Mouse (Mus musculus) stomach, postnatal 0 days (tissue): ENCODE measurements around the gene Mgat5.

ENCODE experiments used
- CTCF ChIP-seq: IDR thresholded peaks from 2 replicates; pipeline ENCODE4 v1.5.1; 2016; ENCODE audit warnings: antibody characterized with exemption, low read depth, mild to moderate bottlenecking, moderate library complexity
- EP300 ChIP-seq: optimal IDR thresholded peaks from 2 replicates; pipeline ENCODE3; 2016; ENCODE audit warnings: antibody characterized with exemption

DNA sequence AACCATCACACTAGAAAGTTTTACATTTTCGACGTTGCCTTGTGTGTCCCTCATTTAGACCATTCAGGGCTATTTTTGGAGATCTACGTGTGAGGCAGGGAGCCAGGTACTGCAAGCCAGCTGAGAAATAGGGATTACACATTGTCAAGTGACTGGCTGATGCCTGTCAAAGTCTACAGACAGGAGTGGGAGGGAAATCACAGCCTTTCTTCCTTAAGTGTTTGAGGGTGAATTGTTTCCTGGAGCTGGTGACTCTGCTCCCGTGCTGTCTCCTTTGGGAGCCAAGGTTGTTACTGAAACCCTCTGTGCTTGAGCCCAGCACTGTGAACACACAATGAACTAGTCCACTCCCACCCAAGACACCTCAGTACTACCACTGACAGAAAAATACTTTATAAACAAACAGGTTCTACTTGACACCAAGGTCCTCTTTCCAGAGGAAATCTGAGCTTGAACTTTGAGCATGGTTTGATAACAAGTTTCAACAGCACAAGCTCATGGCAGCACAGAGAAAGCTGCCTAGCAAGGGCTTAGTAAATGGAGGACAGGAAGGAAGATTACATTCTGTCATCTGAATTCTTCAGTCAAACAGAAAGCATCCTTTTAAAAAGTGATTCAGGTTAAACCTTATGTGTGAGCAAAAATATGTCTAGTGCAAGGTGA, 147.4 kb downstream of the Mgat5 start:
- TF ChIP-seq CTCF (no peak), EP300 (no peak)
